Mouse (Mus musculus) cerebellum, postnatal 36 days (tissue): ENCODE data around the gene Csnk1g2.
"Not testable (repeated sequence)": the region's sequence is repeated elsewhere in the genome, so short reads cannot be mapped to it uniquely, and the experiment has no call there.

ENCODE experiments used
- DNase-seq, 2 experiments: peaks; one replicate each; pipeline ENCODE4 v3.0.0; 2021 to 2022; ENCODE audit warnings: mixed read lengths in 2 of 2

Gene Csnk1g2

GRCm38 (mm10) chr10:80602698-80603325 lies 19.8 kb upstream of the Csnk1g2 start, which contains the start of the genes Scamp4 and Adat3:
Gene Scamp4, plus strand, starts transcription at chr10:80602872.
Gene Adat3, plus strand, starts transcription at chr10:80602880.
- DNase-seq, result peak; percentile 95 to 96

- DNase-seq, result no peak
Measured at GRCm38 (mm10) chr10:80603364-80603763, 19.3 kb upstream of the Csnk1g2 start.

GRCm38 (mm10) chr10:80604001-80604509 lies 18.6 kb upstream of the Csnk1g2 start:
- DNase-seq, result no peak

GRCm38 (mm10) chr10:80604988-80605387 lies 17.6 kb upstream of the Csnk1g2 start:
- no peak for DNase-seq

- not testable (repeated sequence) for DNase-seq
Measured at GRCm38 (mm10) chr10:80605721-80606120, 16.9 kb upstream of the Csnk1g2 start, which contains the start of gene Gm49322. Gene Gm49322, plus strand, starts transcription at chr10:80606021.

- DNase-seq, result no peak
Measured at GRCm38 (mm10) chr10:80606306-80606705, 16.3 kb upstream of the Csnk1g2 start.

GRCm38 (mm10) chr10:80606737-80607350 lies 15.8 kb upstream of the Csnk1g2 start:
- DNase-seq, result peak in 1 of 2 experiments; percentile 23

- DNase-seq, result peak in 1 of 2 experiments; percentile 3
Measured at GRCm38 (mm10) chr10:80608435-80608834, 14.2 kb upstream of the Csnk1g2 start.

GRCm38 (mm10) chr10:80609269-80609924 lies 13.2 kb upstream of the Csnk1g2 start:
- DNase-seq, result peak in 1 of 2 experiments; percentile 27

GRCm38 (mm10) chr10:80610116-80610785 lies 12.4 kb upstream of the Csnk1g2 start:
- DNase-seq, result peak; percentile 87 to 88

GRCm38 (mm10) chr10:80611024-80611423 lies 11.6 kb upstream of the Csnk1g2 start:
- DNase-seq, result peak; percentile 49 to 52

GRCm38 (mm10) chr10:80611905-80612304 lies 10.7 kb upstream of the Csnk1g2 start:
- no peak for DNase-seq

GRCm38 (mm10) chr10:80613821-80614220 lies 8.8 kb upstream of the Csnk1g2 start:
- DNase-seq, result no peak

- DNase-seq, result no peak
Measured at GRCm38 (mm10) chr10:80614351-80614750, 8.3 kb upstream of the Csnk1g2 start.

- no peak for DNase-seq
Measured at GRCm38 (mm10) chr10:80618181-80618580, 4.5 kb upstream of the Csnk1g2 start.

- no peak for DNase-seq
Measured at GRCm38 (mm10) chr10:80619465-80620244, 3.0 kb upstream of the Csnk1g2 start.

- DNase-seq, result no peak
Measured at GRCm38 (mm10) chr10:80620365-80620764, 2.3 kb upstream of the Csnk1g2 start.

- no peak for DNase-seq
Measured at GRCm38 (mm10) chr10:80620796-80621689, 1.6 kb upstream of the Csnk1g2 start.

GRCm38 (mm10) chr10:80621690-80621939 lies 1.0 kb upstream of the Csnk1g2 start:
- DNase-seq, result no peak

GRCm38 (mm10) chr10:80621940-80622660 lies 538 bp upstream of the Csnk1g2 start:
- DNase-seq, result peak; percentile 99
